Mouse (Mus musculus) CD4-positive, CD25-positive, alpha-beta regulatory T cell, adult 4 months (primary cell): ENCODE measurements around the gene Skor1. TPM values are rescaled to one million over a fixed set of nuclear protein-coding genes. Genes with fewer than 3 reads are reported as not detected.
A peak's percentile ranks its signal among the peaks of the same experiment; 100 is the strongest.

ENCODE experiments used
- ATAC-seq: one replicate; pipeline ENCODE4 v1.8.0; 2017
- polyA plus RNA-seq, 2 experiments: library from polyadenylated mRNA; unstranded; fragments of 100-300 nt; shearing (Covaris generic); gene quantifications; one replicate each; pipeline ENCODE4 v1.2.1; 2017

Gene Skor1
- polyA plus RNA-seq, 2 experiments from 2014 or later, result not detected

DNA sequence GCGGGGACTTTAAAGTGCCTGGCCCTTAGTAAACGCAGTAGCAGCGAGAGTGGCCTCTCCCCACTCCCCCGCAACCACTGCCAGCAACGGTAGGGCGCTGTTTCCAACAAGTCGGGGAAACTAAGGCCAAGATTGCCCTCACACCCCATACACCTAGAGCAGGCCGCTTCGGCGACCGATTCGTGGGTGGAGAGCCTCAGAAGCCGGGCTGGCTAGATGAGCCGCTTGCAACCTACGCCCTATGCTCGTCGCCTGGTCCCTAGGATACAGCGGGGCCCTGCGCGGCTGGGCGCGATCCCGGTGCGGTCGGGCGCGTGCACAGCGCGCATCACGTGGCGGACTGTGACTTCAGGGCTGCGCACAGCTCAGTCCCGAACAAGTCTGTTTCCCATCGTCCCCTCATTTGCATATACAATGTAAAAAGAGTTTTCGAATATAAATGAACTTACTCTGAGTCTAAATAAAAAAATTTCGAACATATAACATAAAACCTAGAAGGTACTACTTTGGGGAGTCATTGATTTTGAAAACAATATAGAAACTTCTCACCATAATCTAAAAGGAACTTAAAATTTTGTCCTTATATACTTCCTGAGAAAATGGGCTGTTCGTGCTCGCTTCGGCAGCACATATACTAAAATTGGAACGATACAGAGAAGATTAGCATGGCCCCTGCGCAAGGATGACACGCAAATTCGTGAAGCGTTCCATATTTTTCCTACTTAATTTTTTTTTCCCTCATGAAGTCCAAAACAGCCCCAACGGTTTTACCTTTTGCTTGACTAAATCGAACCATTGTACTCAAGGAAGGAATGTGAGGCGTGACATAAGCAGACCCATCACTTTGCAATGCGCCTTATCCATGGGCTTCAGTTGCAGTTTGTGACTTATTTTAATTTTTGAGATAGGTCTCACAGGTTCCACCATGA lies 15.8 kb downstream of the Skor1 start:
- peak; percentile 95 for ATAC-seq

GRCm38 (mm10) chr9:63131957-63132602 lies 16.7 kb downstream of the Skor1 start:
- peak; percentile 28 for ATAC-seq

DNA sequence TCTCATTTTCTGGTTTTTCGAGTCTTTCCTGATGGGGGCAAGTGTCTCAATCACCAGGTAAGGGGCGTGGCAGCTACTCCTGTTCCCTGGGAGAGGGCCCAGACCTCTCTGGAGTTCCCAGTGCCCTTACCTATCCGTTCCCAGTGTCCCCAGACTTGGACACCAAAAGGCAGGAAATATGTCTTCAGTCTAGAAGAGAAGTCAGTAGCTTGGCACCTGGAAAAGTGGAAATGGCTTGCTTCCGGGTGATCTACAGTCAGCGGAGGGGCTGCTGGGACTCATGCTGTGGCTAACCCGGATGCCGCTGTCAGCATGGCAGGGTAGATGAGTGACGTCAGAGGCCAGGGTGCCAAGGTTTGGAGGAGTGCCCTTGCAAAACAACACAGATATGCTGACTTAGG lies 19.1 kb downstream of the Skor1 start:
- no peak for ATAC-seq

DNA sequence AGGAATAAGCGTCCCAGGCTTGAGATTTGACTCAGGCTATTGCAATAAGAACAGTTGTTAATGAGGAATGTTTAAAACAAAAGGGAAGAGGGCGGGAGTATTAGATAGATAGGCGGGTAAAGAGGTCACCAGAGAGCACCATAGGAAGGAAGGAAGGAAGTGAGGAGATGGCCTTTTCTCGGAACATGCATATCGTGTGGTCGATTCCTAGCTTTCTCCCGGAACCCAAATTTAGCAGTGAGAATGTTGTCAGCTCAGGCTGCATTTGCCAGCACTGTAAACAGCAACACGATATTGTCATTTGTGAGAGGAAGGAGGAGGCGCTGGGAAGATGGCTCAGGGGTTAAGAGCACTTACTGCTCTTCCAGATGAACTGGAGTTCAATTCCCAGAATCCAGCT lies 24.2 kb downstream of the Skor1 start:
- no peak for ATAC-seq

- peak; percentile 99 for ATAC-seq
Measured at GRCm38 (mm10) chr9:63123451-63124438, 25.0 kb downstream of the Skor1 start.

DNA sequence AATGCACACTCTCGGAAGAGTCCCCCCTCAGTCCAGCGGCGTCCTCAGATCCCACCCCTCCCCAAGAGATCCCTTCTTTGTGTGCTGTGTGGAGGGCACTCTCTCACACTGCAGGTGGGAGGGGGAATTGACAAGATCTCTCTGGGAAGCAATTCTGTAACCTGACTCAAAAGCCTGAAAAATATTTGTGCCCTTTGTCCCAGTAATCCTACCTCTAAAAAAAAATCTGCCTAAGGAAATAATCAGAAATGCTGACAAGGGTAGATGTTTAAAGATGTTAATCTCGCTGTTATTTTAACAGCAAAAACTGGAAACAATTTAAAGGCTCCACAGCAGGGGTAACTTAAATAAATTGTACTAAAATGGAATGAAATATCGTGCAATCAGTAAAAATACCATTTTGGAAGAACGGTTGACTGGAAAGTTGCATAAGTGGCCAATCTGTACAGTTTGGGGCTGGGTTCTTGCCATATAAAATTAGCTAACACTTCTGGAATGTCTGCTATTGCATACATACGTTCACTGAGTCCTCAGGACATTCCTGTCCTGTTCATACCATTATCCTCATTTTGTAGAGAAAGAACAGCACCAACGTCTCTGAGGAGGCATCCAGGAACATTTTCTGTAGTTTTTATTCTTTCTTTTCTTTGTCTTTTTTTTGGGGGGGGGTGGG lies 26.5 kb downstream of the Skor1 start:
- ATAC-seq, result no peak

- ATAC-seq, result no peak
Measured at GRCm38 (mm10) chr9:63118385-63118784, 30.4 kb downstream of the Skor1 start.

- no peak for ATAC-seq
Measured at GRCm38 (mm10) chr9:63112514-63112913, 36.2 kb downstream of the Skor1 start.

DNA sequence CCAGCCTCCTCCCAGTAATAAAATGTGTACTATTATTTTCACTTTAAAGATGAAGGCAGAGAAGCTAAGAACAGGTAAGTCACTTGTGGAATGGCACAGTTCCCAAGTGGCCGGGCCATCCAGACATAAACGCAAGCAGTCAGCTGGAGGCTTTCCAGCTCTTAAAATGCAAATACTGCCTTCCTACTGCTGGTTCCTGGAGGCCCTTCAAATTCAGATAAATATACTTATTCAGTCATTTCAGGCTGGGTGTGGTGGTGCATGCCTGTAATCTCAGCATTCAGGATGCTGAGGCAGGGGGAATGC lies 39.0 kb downstream of the Skor1 start:
- no peak for ATAC-seq

- no peak for ATAC-seq
Measured at GRCm38 (mm10) chr9:63109020-63109781, 39.6 kb downstream of the Skor1 start.

DNA sequence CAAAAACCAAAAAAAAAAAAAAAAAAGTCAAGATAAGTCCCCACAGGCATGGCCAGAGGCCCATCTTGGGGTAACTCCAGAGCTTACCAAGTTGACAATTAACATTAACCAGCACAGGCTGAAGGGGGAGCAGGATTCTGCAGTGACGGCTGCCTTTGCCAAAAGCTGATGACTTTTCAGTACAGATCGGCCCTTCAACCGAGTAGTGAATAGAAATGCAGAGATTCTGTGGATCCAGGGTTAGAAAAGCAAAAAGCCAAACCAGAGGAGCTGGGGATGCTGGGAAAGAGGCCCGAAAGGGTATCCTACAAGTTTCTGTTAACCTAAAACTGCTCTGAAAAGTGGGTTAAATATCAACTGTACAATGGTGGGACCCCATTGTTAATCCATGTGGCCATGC lies 40.2 kb downstream of the Skor1 start:
- no peak for ATAC-seq

DNA sequence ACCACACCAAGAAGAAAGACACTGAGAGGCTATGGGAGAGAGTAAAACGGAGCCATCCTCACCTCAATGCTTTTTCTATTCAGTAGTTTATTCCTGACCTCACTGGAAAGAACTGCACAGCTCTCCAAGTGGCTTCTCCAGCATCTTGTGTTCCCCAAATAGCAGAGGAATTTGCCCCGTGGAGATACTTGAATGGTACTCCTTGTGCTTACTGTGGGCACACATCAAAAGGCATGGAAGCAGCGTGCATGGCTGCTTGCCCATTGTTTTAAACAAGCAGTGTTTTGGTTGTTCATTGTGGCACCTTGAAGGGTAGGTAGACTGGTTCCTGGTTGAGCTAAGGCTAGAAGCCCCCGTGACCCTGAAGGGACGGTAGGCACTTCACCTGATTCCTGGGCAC lies 48.1 kb downstream of the Skor1 start:
- ATAC-seq, result no peak

DNA sequence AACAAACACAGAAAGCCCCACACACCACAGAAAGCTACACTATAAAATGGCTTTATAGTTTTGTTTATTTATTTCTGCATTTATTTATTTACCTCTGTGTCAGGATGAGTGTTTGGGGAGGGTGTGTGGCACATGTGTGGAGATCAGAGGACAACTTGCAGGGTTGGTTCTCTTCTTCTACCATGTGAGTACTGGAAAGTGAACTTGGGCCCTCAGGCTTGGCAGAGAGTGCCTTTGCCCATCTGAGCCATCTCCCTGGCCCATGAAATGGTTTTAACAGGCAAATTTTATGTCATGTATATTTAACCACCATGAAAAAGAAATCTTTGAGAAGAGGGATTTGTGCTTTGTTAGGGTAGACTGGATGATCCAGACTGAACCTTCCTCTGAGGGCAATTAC lies 48.9 kb downstream of the Skor1 start:
- ATAC-seq, result no peak

- ATAC-seq, result no peak
Measured at GRCm38 (mm10) chr9:63099344-63099743, 49.4 kb downstream of the Skor1 start.

- ATAC-seq, result no peak
Measured at GRCm38 (mm10) chr9:63098887-63099286, 49.9 kb downstream of the Skor1 start.

DNA sequence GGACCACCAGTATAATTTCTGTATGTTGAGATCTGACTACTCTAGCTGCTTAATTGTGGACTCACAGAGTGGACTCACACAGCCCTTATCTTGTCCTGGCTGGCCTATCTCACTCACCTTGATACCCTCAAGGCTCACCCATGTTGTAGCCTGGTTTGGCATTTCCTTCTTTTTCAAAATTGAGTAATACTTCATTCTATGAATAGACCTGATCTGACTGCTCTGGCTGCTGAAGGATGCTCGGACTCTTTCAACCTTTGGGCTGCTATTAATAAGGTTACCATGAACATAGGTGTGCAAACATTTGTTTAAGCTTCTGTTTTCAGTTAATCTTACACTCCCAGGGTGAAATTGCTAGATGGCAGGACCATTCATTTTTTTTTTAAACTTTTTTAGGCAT lies 51.6 kb downstream of the Skor1 start:
- no peak for ATAC-seq

- no peak for ATAC-seq
Measured at GRCm38 (mm10) chr9:63094030-63094429, 54.7 kb downstream of the Skor1 start.

- no peak for ATAC-seq
Measured at GRCm38 (mm10) chr9:63092567-63092966, 56.2 kb downstream of the Skor1 start.

GRCm38 (mm10) chr9:63091971-63092528 lies 56.7 kb downstream of the Skor1 start:
- ATAC-seq, result no peak

DNA sequence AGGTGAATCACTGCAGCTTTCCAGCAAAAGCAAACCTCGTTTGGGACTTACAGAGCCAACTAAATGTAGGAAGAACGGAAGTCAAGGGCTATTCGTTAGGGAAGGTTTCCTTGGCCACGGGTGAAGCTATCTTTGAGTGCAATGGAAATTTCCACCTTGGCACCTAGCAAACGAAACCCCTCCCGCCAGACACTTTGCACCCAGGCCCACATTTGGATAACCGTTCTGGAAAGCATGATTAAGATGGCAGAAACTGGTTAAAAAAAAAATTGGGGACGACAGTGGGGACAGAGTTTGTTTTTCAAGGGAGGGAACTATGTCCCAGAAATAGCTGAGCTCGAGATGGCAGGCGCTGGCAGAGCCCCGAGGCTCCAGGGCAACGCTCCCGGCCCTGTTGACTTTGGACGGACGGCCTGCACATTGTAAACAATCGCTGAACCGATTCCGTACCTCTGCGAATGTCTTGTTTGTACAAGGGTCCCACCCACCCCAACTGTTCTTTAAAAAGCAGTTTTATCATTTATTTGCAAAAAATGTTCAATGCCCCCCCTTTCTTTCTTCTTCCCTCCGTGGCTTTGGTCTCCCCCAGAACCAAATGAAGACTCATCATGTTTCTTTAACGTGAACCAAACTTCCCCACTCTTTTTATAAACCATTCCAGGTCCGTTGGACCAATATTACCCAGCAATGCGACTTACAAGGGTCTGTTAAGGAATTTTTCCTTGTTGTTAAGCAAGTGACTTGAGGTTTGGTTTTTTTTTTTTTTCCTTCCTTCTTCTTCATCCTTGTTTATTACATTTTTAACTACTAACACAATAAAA lies 57.5 kb downstream of the Skor1 start:
- no peak for ATAC-seq
